Mouse (Mus musculus) testis, adult 2 months (tissue): ENCODE results near the gene Mcf2l. TPM values are rescaled to one million over a fixed set of nuclear protein-coding genes. Genes with fewer than 3 reads are reported as not detected.

ENCODE experiments used
- H3K27ac ChIP-seq: fragments of 200-500 bp; 2 replicates; pipeline ENCODE4 v1.5.1; 2012; ENCODE audit warnings: low read depth, low read length; ENCODE audit not compliant: control insufficient read depth, insufficient read depth
- H3K27me3 ChIP-seq: fragments of 200-500 bp; 2 replicates; pipeline ENCODE4 v1.6.1; 2012; ENCODE audit warnings: mild to moderate bottlenecking, low read length, moderate library complexity; ENCODE audit not compliant: control insufficient read depth, insufficient read depth
- H3K36me3 ChIP-seq: fragments of 200-500 bp; 2 replicates; pipeline ENCODE4 v1.6.1; 2012; ENCODE audit warnings: mild to moderate bottlenecking, low read length; ENCODE audit not compliant: control insufficient read depth, insufficient read depth
- H3K4me1 ChIP-seq: fragments of 200-500 bp; 2 replicates; pipeline ENCODE4 v1.6.1; 2012; ENCODE audit warnings: low read length; ENCODE audit not compliant: control insufficient read depth, insufficient read depth
- H3K4me3 ChIP-seq: fragments of 200-500 bp; 2 replicates; pipeline ENCODE4 v1.5.1; 2012; ENCODE audit warnings: low read depth, mild to moderate bottlenecking, low read length, moderate library complexity, mixed read lengths; ENCODE audit not compliant: control insufficient read depth
- CTCF ChIP-seq: fragments of 200-500 bp; IDR thresholded peaks from 2 replicates; pipeline ENCODE4 v1.5.1; 2012; ENCODE audit warnings: low read depth, mild to moderate bottlenecking, inconsistent platforms, low read length, moderate library complexity; ENCODE audit not compliant: control insufficient read depth, insufficient read depth, insufficient replicate concordance
- POLR2A ChIP-seq: fragments of 200-500 bp; IDR thresholded peaks from 2 replicates; pipeline ENCODE4 v1.6.1; 2012; ENCODE audit warnings: low read depth, mild to moderate bottlenecking, inconsistent platforms, low read length, moderate library complexity; ENCODE audit not compliant: control insufficient read depth
- polyA plus RNA-seq: library from polyadenylated mRNA; depleted of rRNA; stranded (reverse); fragments of >200 nt; gene quantifications from 2 replicates; pipeline ENCODE4 v1.2.3, GENCODE M21; 2012

The Mcf2l gene
- polyA plus RNA-seq, 1 experiment: 8.9 TPM

GRCm38 (mm10) chr8:13007458-13007857 is 133.9 kb downstream of the Mcf2l start:
- no peaks in the 10 kb centered on the region for H3K27me3 ChIP-seq
- H3K36me3 ChIP-seq: no peaks in the 10 kb centered on the region; the same call in 1 of the 2 replicates
- H3K4me3 ChIP-seq: no peak overlapping the region
- H3K4me1 ChIP-seq: no peaks in the 10 kb centered on the region
- TF ChIP-seq POLR2A: no peak
- TF ChIP-seq CTCF: no peak
- no peak overlapping the region for H3K27ac ChIP-seq

DNA sequence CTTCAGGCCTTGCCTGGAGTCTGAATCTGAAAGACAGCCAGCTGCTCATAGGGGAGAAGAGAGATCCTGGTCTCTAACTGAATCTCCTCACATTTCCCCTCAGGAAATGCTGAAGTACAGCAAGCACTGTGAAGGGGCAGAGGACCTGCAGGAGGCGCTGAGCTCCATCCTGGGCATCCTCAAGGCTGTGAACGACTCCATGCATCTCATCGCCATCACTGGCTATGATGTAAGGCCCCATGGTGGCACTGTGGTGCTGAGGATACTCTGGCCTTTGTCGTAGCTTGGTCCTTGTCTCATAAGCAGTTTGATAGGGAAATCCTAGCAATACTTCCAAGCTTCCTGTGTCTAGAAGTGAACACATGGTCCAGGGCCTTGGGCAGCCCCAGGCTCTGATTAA is 136.7 kb downstream of the Mcf2l start:
- TF ChIP-seq POLR2A (no peak), CTCF (no peak; the same call in 1 of the 2 replicates)

DNA sequence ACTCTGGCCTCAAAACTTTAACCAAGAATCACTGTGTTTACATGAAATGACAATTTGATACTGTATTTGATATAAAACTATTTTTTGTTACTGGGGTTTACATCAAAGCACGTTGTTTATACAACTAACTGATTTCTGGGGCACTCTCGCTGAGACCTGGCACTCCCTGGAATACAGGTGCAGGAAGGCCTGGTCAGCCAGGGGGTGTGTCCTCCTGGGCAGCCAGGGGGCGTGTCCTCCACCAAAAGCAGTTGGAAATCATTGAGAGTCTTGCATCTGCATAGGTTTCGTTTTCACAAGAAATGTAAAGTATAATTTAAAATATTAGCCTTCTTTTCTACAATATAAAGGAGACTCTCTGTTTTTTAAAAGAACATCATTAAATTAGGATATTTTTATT is 146.0 kb downstream of the Mcf2l start:
- no peaks in the 10 kb centered on the region for H3K36me3 ChIP-seq
- TF ChIP-seq CTCF (no peak), POLR2A (no peak)
- no peaks in the 10 kb centered on the region for H3K27me3 ChIP-seq
- no peaks in the 10 kb centered on the region for H3K4me1 ChIP-seq
- H3K4me3 ChIP-seq: no peak overlapping the region
- H3K27ac ChIP-seq: no peak overlapping the region

More for the DNA sequence above, 136.7 kb downstream of the Mcf2l start:
- Histone ChIP-seq H3K27ac (no peak overlapping the region), H3K27me3 (no peaks in the 10 kb centered on the region), H3K4me3 (no peak overlapping the region), H3K4me1 (no peaks in the 10 kb centered on the region), H3K36me3 (no peaks in the 10 kb centered on the region; the same call in 1 of the 2 replicates)

- Histone ChIP-seq H3K36me3 (no peaks in the 10 kb centered on the region), H3K4me1 (no peaks in the 10 kb centered on the region; the same call in 1 of the 2 replicates), H3K27me3 (no peaks in the 10 kb centered on the region), H3K4me3 (no peak overlapping the region), H3K27ac (no peak overlapping the region)
- TF ChIP-seq CTCF (no peak), POLR2A (no peak)
These were observed 148.2 kb downstream of the Mcf2l start for GRCm38 (mm10) chr8:13021830-13022229.

- Histone ChIP-seq H3K4me3 (no peak within 1 kb of the TSS), H3K27ac (no peak within 1 kb of the TSS), H3K27me3 (no peaks in the 10 kb centered on the region), H3K4me1 (peaks cover 3% of the 10 kb centered on the region), H3K36me3 (no peaks in the 10 kb centered on the region)
- no peak for TF ChIP-seq POLR2A
- no peak for TF ChIP-seq CTCF
These were observed 152.1 kb downstream of the Mcf2l start, which contains the start of gene F7 for GRCm38 (mm10) chr8:13025487-13026224. TSS of gene F7 (plus strand) at chr8:13026034.

DNA sequence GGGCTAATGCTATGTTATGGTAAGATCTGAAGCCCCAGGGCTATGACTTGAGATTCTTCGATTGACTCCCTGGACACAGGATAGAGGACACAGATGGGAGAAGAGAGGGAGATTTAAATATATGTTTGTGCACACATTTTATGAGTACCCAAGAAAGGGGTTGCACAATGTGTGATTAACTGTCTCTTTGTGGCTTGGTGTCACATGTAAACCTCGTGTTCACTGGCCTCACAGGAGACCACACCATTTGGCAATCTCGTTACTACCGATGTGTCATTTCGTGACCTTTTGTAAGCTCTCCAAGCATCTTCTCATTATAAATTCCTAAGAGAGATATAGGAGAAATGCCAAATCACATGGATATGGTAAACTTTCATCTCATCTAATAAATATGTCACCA is 154.0 kb downstream of the Mcf2l start:
- TF ChIP-seq POLR2A (no peak), CTCF (no peak)
- Histone ChIP-seq H3K36me3 (no peaks in the 10 kb centered on the region), H3K27me3 (no peaks in the 10 kb centered on the region), H3K4me1 (peaks cover 3% of the 10 kb centered on the region), H3K27ac (no peak overlapping the region), H3K4me3 (no peak overlapping the region)

- Histone ChIP-seq H3K27me3 (no peaks in the 10 kb centered on the region), H3K27ac (no peak overlapping the region), H3K36me3 (no peaks in the 10 kb centered on the region), H3K4me1 (peaks cover 3% of the 10 kb centered on the region), H3K4me3 (no peak overlapping the region)
- TF ChIP-seq CTCF (no peak), POLR2A (no peak)
These were observed 154.9 kb downstream of the Mcf2l start for GRCm38 (mm10) chr8:13028482-13028881.
